Mouse (Mus musculus): ENCODE results near the gene Erich3.

DNA sequence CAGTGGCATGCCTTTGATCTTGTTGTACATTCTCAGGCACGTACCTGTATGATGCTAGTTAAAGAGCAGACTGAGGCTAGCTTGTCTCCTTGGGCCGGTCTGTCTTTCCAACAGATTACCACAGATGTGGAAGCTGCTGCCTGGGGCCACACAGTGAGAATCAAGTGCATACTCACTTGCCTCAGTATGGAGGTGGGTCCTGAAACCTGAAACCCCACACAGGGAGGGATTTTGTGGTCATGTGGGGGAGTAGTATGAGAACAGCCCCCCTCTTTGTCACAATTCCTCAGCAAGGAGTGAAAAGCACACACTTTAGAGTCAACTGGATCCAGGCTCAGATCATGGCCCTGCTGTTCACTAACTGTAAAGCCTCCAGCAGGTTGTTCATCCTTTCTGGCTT lies 151.9 kb downstream of the Erich3 start:
- TF ChIP-seq CTCF (IDR thresholded peaks at IDR 0.05; ENCODE audit: low read depth, low read length) (no peak), GATA1 (IDR thresholded peaks at IDR 0.05; ENCODE audit: borderline replicate concordance, low read length) (no peak), TAL1 (conservative IDR thresholded peaks at IDR 0.05; ENCODE audit: low read depth, low read length) (no peak), POLR2AphosphoS5 (IDR thresholded peaks at IDR 0.05; ENCODE audit: insufficient replicate concordance, low read depth, low read length) (no peak)
